Mouse (Mus musculus) C2C12 (cell line): ENCODE data around the gene Rps27rt.

Experiments used
- CEBPB ChIP-seq: IDR thresholded peaks from one replicate; pipeline ENCODE4 v1.6.1; 2011; ENCODE audit warnings: low read depth, mild to moderate bottlenecking, control low read depth, moderate library complexity
- CTCF ChIP-seq: IDR thresholded peaks from one replicate; pipeline ENCODE4 v1.5.1; 2011; ENCODE audit not compliant: control insufficient read depth, insufficient read depth, insufficient read length
- MAX ChIP-seq: IDR thresholded peaks from one replicate; pipeline ENCODE4 v1.6.1; 2011; ENCODE audit warnings: mild to moderate bottlenecking, control low read depth
- MYOD1 ChIP-seq: IDR thresholded peaks from one replicate; pipeline ENCODE4 v1.6.1; 2011; ENCODE audit warnings: low read depth; ENCODE audit not compliant: control insufficient read depth, insufficient read length
- MYOG ChIP-seq: IDR thresholded peaks from one replicate; pipeline ENCODE4 v1.6.1; 2011; ENCODE audit not compliant: control insufficient read depth, insufficient read length; ENCODE audit errors: extremely low read depth

GRCm38 (mm10) chr9:114933037-114933722 lies 49.4 kb downstream of the Rps27rt start:
- TF ChIP-seq CTCF, result no peak
- TF ChIP-seq MYOG, result no peak
- no peak for TF ChIP-seq MAX
- TF ChIP-seq CEBPB, result no peak
- no peak for TF ChIP-seq MYOD1
